Mouse (Mus musculus) limb, embryonic 13.5 days (tissue): ENCODE data around the gene Sds. TPM values are rescaled to one million over a fixed set of nuclear protein-coding genes. Genes with fewer than 3 reads are reported as not detected.

Experiments
- ATAC-seq: fragments of 200-750 bp; cut with Nextera tagmentation; 2 replicates; pipeline ENCODE4 v1.8.0; 2017; ENCODE audit warnings: low read depth, moderate number of reproducible peaks, moderate TSS enrichment; ENCODE audit not compliant: low FRiP score
- H3K27ac ChIP-seq: fragments of 300-500 bp; sonication (generic); 2 replicates; pipeline ENCODE4 v1.5.1; 2015; ENCODE audit warnings: inconsistent platforms, mild to moderate bottlenecking, moderate library complexity
- H3K27me3 ChIP-seq: fragments of 300-500 bp; sonication (generic); 2 replicates; pipeline ENCODE4 v1.6.1; 2015; ENCODE audit warnings: mild to moderate bottlenecking, inconsistent platforms
- H3K36me3 ChIP-seq: fragments of 300-500 bp; sonication (generic); 2 replicates; pipeline ENCODE4 v1.6.1; 2015; ENCODE audit warnings: inconsistent platforms, mild to moderate bottlenecking, moderate library complexity
- H3K4me1 ChIP-seq: fragments of 300-500 bp; sonication (generic); 2 replicates; pipeline ENCODE4 v1.6.1; 2015; ENCODE audit warnings: inconsistent platforms
- H3K4me2 ChIP-seq: fragments of 300-500 bp; sonication (generic); replicated peaks from 2 replicates; pipeline ENCODE4 v1.6.1; 2015; ENCODE audit warnings: inconsistent platforms, mild to moderate bottlenecking, moderate library complexity
- H3K4me3 ChIP-seq: fragments of 300-500 bp; sonication (generic); 2 replicates; pipeline ENCODE4 v1.5.1; 2015; ENCODE audit warnings: moderate library complexity, mild to moderate bottlenecking, inconsistent platforms
- H3K9ac ChIP-seq: fragments of 300-500 bp; sonication (generic); 2 replicates; pipeline ENCODE4 v1.6.1; 2015; ENCODE audit warnings: mild to moderate bottlenecking, inconsistent platforms
- H3K9me3 ChIP-seq: fragments of 300-500 bp; sonication (generic); 2 replicates; pipeline ENCODE4 v1.6.1; 2016; ENCODE audit warnings: inconsistent platforms
- WGBS: fragments of 180-500 bp; shearing (Covaris S2); methylation state at CpG from one replicate; pipeline ENCODE4 v1.1.7; 2015; 5-methylcytosine and 5-hydroxymethylcytosine counted together
- polyA plus RNA-seq: library from polyadenylated mRNA; unstranded; fragments of >200 nt; fragmentation: Nextera tagmentation; extraction: Ambion mirVana; gene quantifications from 2 replicates; pipeline ENCODE4 v1.2.1, GENCODE M21; 2015

The Sds gene
- polyA plus RNA-seq, 1 experiment from 2014 or later = not detected

DNA sequence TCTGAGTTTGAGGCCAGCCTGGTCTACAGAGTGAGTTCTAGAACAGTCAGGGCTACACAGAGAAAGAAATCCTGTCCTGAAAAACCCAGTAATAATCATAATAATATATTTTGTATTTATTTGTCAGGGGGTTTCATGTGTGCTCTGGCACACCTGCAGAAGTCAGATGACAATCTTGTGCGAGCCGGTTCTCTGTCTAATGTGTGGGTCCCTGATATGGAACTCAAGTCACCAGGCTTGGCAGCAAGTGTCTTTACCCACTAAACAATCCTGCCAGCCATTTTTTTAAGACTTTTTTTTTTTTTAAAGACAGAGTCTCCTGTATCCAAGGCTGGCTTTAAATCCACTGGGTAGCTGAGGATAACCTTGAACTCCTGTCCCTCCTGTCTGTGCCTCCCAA is 3.0 kb upstream of the Sds start:
- 80% methylated on average over 2 of the region's 2 CpGs for WGBS
- Histone ChIP-seq H3K4me1 (0 out of 2 replicates have a peak, but pooled peaks cover 7% of the 10 kb centered on the region), H3K27ac (no peak overlapping the region), H3K4me3 (no peak overlapping the region), H3K27me3 (peaks cover 21% of the 10 kb centered on the region), H3K4me2 (no peak overlapping the region), H3K9me3 (no peaks in the 10 kb centered on the region), H3K9ac (no peak overlapping the region), H3K36me3 (no peaks in the 10 kb centered on the region)
- ATAC-seq = no peak

DNA sequence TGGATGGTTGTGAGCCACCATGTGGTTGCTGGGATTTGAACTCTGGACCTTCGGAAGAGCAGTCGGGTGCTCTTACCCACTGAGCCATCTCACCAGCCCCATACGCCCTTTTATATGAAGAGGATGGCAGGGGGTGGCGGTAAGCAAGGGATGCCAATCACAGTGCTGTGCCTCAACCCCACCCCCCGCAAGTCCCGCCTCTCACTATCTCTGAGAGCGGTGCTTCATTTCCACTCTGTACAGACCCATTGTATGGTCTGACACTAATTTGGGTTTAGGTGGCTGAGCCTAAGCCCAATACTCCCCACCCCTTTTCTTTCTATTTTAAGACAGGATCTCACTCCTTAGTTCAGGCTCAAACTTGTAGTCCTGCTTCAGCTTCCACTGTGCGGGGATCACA is 465 bp upstream of the Sds start:
- Histone ChIP-seq H3K27me3 (peaks cover 21% of the 10 kb centered on the region), H3K4me2 (no peak overlapping the region), H3K9ac (no peak overlapping the region), H3K27ac (no peak overlapping the region), H3K36me3 (no peaks in the 10 kb centered on the region), H3K9me3 (no peaks in the 10 kb centered on the region), H3K4me3 (no peak overlapping the region), H3K4me1 (0 out of 2 replicates have a peak, but pooled peaks cover 7% of the 10 kb centered on the region)
- ATAC-seq = no peak
- 60% methylated on average over 8 of the region's 8 CpGs for WGBS

DNA sequence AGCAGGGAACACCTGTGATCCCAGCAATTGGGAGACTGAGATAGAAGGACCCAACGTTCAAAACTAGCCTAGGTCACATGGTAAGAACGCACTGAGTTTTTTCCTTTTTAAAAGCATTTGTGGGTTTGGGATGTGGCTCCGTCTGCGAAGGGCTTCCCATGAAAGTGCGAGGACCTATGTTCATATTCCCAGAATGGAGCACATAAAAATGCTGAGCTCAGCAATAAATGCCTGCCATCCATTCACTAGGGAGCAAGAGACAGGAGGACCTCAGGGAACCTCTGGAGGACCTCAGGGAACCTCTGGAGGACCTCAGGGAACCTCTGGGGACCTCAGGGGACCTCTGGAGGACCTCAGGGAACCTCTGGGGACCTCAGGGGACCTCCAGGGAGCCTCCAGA is 1.7 kb downstream of the Sds start:
- 89% methylated on average over 5 of the region's 5 CpGs for WGBS
- ATAC-seq = no peak
- H3K36me3 ChIP-seq = no peaks in the 10 kb centered on the region
- no peak overlapping the region for H3K9ac ChIP-seq
- no peaks in the 10 kb centered on the region for H3K4me1 ChIP-seq
- H3K27ac ChIP-seq = no peak overlapping the region
- H3K4me3 ChIP-seq = no peak overlapping the region
- H3K4me2 ChIP-seq = no peak overlapping the region
- H3K27me3 ChIP-seq = peaks cover 21% of the 10 kb centered on the region
- no peaks in the 10 kb centered on the region for H3K9me3 ChIP-seq

DNA sequence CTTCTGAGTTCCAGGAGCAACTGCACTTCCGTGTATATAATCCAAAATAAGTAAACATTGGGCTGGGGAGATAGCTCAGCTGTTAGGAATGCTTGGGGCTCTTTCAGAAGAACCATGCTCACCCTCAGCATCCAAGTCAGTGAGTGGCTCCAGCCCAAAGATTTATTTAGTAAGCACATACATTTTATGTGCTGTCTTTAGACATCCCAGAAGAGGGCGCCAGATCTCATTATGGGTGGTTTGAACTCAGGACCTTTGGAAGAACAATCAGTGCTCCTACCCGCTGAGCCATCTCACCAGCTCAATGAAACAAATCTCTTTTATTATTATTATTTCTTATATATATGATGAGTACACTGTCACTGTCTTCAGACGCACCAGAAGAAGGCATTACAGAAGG is 3.2 kb downstream of the Sds start:
- Histone ChIP-seq H3K27ac (no peak overlapping the region), H3K4me2 (no peak overlapping the region), H3K4me1 (no peaks in the 10 kb centered on the region), H3K4me3 (no peak overlapping the region), H3K27me3 (peaks cover 17% of the 10 kb centered on the region), H3K9me3 (no peaks in the 10 kb centered on the region), H3K36me3 (peaks cover 7% of the 10 kb centered on the region), H3K9ac (no peak overlapping the region)
- 65% methylated on average over 4 of the region's 4 CpGs for WGBS
- no peak for ATAC-seq

DNA sequence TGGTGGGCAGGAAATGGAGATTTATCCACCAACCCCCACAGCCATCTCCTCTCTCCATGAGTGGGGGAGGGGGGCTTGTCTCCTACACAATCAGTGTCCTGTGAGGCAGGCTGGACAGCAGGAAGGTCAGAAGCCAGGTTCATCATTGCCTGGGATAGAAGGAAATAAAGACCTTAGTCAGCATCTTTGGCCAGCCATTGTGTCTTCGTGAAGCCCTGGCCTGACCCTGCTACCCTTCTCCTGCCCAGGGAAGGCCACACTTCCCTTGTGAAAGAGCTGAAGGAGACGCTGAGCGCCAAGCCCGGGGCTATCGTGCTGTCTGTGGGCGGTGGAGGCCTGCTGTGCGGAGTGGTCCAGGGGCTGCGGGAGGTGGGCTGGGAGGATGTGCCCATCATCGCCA is 4.9 kb downstream of the Sds start:
- Histone ChIP-seq H3K9ac (no peak overlapping the region), H3K36me3 (peaks cover 24% of the 10 kb centered on the region), H3K4me3 (no peak overlapping the region), H3K4me1 (no peaks in the 10 kb centered on the region), H3K27me3 (peaks cover 13% of the 10 kb centered on the region), H3K27ac (no peak overlapping the region), H3K4me2 (no peak overlapping the region), H3K9me3 (no peaks in the 10 kb centered on the region)
- ATAC-seq = no peak
- WGBS = 73% methylated on average over 9 of the region's 9 CpGs

DNA sequence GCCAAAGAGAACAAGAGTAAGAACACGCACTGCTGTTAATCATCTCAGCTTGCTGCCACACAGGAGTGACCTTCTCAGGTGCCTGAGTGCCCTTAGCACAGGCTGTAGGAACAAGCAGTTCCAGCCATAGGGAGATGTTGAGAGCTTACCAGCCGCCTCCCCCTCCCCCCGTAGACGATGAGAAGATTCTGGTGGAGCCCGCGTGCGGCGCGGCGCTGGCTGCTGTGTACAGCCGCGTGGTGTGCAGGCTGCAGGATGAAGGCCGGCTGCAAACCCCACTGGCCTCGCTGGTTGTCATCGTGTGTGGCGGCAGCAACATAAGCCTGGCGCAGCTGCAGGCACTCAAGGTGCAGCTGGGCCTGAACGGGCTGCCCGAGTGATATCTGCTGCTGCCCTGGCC is 7.1 kb downstream of the Sds start:
- Histone ChIP-seq H3K4me1 (no peaks in the 10 kb centered on the region), H3K27ac (no peak overlapping the region), H3K9ac (no peak overlapping the region), H3K4me3 (no peak overlapping the region), H3K36me3 (peaks cover 46% of the 10 kb centered on the region), H3K27me3 (no peaks in the 10 kb centered on the region), H3K4me2 (no peak overlapping the region), H3K9me3 (no peaks in the 10 kb centered on the region)
- ATAC-seq = no peak
- 87% methylated on average over 19 of the region's 19 CpGs for WGBS

DNA sequence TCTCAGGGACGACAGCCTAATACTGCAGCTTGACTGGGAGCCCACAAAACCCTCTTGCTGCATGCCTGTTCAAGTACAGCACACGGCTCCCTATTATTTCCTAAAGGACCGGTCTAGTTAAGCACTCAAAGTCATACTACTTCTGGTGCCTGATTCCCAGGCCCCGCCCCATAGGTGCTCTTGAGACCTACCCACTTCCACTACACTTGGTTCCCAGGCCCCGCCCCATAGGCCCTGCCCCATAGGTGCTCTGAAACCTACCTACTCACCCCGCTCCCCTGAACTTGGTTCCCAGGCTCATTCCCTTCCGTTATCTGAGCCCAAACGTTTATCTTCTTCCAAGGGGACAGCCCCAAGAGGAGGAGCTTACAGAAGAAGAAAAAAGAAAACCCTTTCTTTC is 11.5 kb downstream of the Sds start:
- 83% methylated on average over 8 of the region's 8 CpGs for WGBS
- ATAC-seq = no peak

DNA sequence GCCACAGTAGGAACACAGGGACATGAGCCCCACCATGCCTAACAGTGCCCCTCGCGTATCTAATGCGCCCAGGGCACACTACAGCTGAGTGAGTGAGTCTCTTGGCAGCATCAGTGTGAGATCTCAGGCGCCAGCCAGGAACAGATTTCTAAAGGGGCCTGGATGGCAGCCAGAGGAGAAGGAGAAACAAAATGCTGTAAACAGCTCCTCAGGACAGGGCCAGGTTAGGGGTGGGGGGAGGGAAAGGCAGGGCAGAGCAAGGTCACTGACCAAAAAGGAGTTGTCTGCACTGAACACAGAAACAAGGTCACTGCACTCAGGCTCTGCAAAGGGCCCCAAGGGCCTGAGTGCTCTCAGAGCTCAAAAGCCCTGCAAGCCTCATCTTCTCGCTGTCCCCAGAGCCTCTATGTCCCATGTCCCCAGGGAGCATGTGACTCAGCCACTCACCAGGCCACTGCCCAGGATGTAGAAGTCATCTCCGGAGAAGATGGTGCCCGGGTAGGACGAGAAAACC is 14.4 kb downstream of the Sds start:
- no peaks in the 10 kb centered on the region for H3K9me3 ChIP-seq
- H3K27ac ChIP-seq = no peak overlapping the region
- H3K36me3 ChIP-seq = peaks cover 85% of the 10 kb centered on the region
- H3K27me3 ChIP-seq = no peaks in the 10 kb centered on the region
- no peaks in the 10 kb centered on the region for H3K4me1 ChIP-seq
- no peak overlapping the region for H3K4me3 ChIP-seq
- no peak overlapping the region for H3K4me2 ChIP-seq
- no peak for ATAC-seq
- WGBS = 83% methylated on average over 8 of the region's 8 CpGs
- no peak overlapping the region for H3K9ac ChIP-seq

More for the DNA sequence above, 11.5 kb downstream of the Sds start:
- Histone ChIP-seq H3K4me1 (no peaks in the 10 kb centered on the region), H3K27ac (no peak overlapping the region), H3K4me2 (no peak overlapping the region), H3K27me3 (no peaks in the 10 kb centered on the region), H3K4me3 (no peak overlapping the region), H3K9ac (no peak overlapping the region), H3K36me3 (peaks cover 79% of the 10 kb centered on the region), H3K9me3 (no peaks in the 10 kb centered on the region)

DNA sequence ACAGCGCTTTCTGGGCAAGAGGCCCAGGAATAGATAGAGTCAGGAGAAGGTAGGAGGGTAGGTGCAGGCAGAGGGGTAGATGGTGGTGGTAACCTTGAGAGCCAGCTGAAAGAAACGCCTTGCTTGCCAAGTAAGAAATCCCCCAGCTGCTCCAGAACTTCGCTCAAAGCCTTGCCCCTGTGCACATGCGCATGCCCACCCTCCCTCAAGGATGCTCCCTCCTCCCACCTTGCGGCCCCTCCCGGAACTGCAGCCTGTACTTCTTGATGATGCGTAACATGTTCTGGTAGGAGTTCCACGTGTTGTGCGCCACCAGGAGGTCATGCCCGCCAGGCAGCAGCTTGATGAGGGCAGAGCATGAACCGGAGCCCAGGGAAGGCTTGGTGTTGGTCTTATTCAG is 16.1 kb downstream of the Sds start:
- no peak overlapping the region for H3K9ac ChIP-seq
- peaks cover 76% of the 10 kb centered on the region for H3K36me3 ChIP-seq
- no peak overlapping the region for H3K27ac ChIP-seq
- no peak for ATAC-seq
- H3K4me1 ChIP-seq = no peaks in the 10 kb centered on the region
- H3K4me2 ChIP-seq = no peak overlapping the region
- WGBS = 70% methylated on average over 11 of the region's 11 CpGs
- H3K4me3 ChIP-seq = no peak overlapping the region
- H3K27me3 ChIP-seq = no peaks in the 10 kb centered on the region
- no peaks in the 10 kb centered on the region for H3K9me3 ChIP-seq

DNA sequence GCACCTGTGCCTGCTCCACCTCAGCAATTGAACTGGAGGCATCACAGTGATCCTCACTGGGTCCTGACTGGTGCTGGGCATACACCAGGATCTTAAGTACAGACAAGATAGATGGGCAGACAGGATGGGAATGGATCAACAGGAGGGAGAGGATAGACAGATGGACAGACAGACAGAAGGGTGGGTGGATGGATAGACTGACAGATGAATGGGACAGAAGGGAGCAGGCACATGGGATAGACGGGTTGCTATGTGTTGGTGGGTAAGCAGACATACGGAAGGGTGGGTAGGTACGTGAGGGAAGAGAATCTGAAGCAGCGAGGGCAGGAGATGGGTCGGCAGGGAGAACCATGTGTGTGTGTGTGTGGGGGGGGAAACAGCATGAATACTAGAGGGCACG is 17.1 kb downstream of the Sds start:
- Histone ChIP-seq H3K4me2 (no peak overlapping the region), H3K36me3 (peaks cover 71% of the 10 kb centered on the region), H3K27ac (no peak overlapping the region), H3K27me3 (no peaks in the 10 kb centered on the region), H3K4me3 (no peak overlapping the region), H3K9me3 (no peaks in the 10 kb centered on the region), H3K4me1 (no peaks in the 10 kb centered on the region), H3K9ac (no peak overlapping the region)
- 93% methylated on average over 6 of the region's 6 CpGs for WGBS
- ATAC-seq = no peak

DNA sequence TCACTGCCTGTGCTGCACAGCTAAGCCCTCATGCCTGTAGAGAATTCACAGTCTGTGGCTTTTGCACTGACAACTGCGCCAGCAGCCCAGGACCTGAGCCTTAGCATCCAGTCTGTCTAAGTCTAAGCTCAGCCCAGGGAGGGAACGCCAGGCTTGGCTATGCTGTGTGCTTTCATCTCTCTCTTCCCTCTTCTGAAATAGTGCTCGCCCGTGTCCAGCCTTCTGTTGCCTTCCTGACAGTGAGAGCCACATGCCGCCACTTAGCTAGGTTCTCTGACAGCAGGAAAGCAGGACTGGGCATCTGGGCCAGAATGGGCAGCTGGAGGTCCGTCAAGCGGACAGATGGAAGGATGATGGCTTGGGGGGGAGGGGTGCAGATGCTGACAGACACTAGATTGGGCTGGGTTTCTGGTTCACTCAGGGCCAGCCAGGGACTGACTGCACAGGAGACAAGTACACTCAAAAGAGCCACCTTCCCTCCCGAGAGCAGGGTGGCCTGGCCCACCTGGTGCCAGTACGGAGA is 17.6 kb downstream of the Sds start:
- H3K4me2 ChIP-seq = no peak overlapping the region
- H3K36me3 ChIP-seq = peaks cover 72% of the 10 kb centered on the region
- H3K9ac ChIP-seq = no peak overlapping the region
- H3K27me3 ChIP-seq = no peaks in the 10 kb centered on the region
- H3K4me3 ChIP-seq = no peak overlapping the region
- WGBS = 85% methylated on average over 9 of the region's 9 CpGs
- no peaks in the 10 kb centered on the region for H3K9me3 ChIP-seq
- no peak for ATAC-seq
- H3K27ac ChIP-seq = no peak overlapping the region
- H3K4me1 ChIP-seq = no peaks in the 10 kb centered on the region

DNA sequence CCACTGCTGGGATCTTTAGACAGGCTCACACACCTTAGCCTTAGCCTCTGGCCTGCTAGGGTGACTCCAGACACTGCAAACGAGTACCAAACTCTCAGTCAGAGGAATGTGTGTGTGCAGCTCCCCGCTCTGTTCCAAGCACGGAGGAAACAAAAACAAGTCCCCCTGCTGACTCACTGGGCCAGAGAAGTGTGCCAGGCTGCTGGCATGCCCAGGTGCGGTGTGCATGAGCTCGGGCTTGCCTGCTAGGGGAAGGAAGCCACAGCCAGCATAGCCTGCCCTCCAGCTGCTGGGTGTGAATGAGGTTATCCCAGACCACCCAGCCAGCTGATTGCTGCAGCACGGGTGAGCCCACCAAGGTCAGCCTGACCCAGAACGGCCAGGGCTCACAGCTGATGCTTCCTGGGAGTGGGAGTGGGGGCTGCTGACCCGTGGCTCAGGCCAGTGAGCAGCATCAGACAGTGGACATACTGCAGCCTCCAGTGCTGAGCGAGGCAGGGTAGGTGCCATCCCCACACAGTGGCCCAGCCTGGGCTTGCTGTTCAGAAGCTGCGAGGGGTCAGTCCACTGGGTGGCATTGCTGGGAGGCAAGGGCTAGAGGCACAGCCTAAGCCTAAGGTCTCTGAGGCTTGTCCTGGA is 18.9 kb downstream of the Sds start:
- Histone ChIP-seq H3K4me3 (no peak overlapping the region), H3K4me2 (no peak overlapping the region), H3K9me3 (no peaks in the 10 kb centered on the region), H3K27ac (no peak overlapping the region), H3K27me3 (no peaks in the 10 kb centered on the region), H3K9ac (no peak overlapping the region), H3K36me3 (peaks cover 66% of the 10 kb centered on the region), H3K4me1 (no peaks in the 10 kb centered on the region)
- WGBS = 77% methylated on average over 10 of the region's 10 CpGs
- ATAC-seq = no peak

DNA sequence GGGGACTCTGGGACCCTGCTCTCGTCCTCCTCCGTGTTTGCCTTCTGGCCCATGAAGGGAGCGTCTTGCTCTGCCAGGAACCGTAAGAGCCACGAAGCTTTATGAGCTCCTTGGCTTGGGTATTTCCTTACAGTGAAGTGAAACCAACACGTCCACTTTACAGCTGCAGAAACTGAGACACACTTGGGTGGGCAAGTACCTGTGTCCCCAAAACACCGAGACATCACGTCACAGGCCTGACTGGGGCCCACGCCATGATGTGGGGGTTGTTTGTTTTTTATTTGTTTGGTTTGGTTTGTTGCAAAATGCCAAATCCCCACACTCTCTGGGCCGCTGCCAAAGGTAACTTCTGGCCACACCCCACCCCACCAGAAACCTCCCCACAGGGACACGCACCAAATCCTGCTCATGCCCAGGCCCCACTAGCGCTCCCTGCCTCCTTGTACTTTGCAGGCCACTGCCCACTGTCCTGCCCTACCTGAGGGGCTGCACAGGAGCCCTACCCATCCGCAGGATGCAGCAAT is 19.4 kb downstream of the Sds start:
- H3K4me1 ChIP-seq = no peaks in the 10 kb centered on the region
- H3K9ac ChIP-seq = no peak overlapping the region
- H3K4me2 ChIP-seq = no peak overlapping the region
- ATAC-seq = no peak
- no peaks in the 10 kb centered on the region for H3K9me3 ChIP-seq
- H3K27me3 ChIP-seq = no peaks in the 10 kb centered on the region
- no peak overlapping the region for H3K27ac ChIP-seq
- no peak overlapping the region for H3K4me3 ChIP-seq
- 87% methylated on average over 13 of the region's 13 CpGs for WGBS
- peaks cover 60% of the 10 kb centered on the region for H3K36me3 ChIP-seq
